Mouse (Mus musculus): ENCODE data around the gene Usp38. TPM values are rescaled to one million over a fixed set of nuclear protein-coding genes. Genes with fewer than 3 reads are reported as not detected.

Gene Usp38
- 10 to 100 TPM; 76.7 to 82.7 TPM for total RNA-seq (2023)

DNA sequence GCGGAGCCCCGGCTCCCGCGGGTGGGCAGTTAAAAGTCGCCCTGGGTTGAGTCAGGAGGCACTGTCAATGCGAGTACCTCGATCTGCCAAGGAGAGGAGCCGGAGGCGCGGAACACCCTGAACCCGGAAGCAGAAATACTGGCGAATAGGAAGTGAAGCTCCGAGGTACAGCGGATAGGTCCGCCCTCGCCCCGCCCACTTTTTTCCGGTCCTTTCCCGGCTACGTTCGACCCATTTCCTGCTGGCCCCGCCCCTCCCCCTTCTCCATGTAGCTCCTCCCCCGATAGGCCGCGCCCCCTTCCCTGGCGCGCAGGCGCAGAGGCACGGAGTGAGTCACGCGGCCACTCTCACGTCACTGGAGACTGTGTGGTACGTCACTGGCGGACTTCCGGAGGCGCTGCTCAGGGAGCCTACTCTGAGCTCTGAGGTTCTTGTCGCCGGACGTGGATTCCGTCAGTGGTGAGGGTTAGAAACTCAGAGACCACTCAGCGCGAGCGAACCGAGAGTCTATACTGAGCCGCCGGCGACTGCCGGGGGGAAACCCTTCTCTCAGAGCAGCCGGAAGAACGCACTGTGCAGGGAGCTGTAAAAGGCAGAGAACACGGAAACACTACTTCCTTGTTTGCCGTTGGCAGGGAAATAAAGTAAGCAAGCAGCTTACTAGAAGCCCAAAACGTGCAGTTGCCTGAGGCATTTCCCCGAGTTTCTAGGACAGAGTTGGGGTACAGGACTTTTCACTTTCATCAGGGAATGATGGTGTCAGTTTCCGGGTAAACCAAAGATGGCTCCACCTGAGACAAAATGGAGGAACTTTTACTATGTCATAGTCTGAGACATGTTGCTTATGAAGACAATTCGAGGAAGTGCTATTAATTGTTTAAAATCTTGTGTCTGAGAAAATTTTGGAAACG, at the start of gene Usp38:
Gene Usp38, minus strand, starts transcription at position 140 of the 911 bp plus-strand sequence.

Other genes with a start within 250 kb of the Usp38 start
- gene Gab1, start 134.4 kb downstream of the Usp38 start, total RNA-seq (2023), result under 1 TPM in 1 of 2 experiments, not detected in 1; 0.26 TPM

Data from T-cell, adult 66 days (primary cell).